Mouse (Mus musculus) naive thymus-derived CD4-positive, alpha-beta T cell, adult 2 months (primary cell): Measurements from ENCODE around the gene Utf1.

ENCODE experiments used
- DNase-seq: peaks from one replicate; pipeline ENCODE4 v3.0.0-alpha.2; 2011; ENCODE audit warnings: low read depth

The Utf1 gene

GRCm38 (mm10) chr7:139943674-139944281 is at the start of gene Utf1:
Gene Utf1, plus strand, starts transcription at chr7:139943789.
- DNase-seq: peak; percentile 37

GRCm38 (mm10) chr7:139894655-139895557 is 48.7 kb upstream of the Utf1 start, which contains the start of gene Kndc1:
Gene Kndc1, plus strand, starts transcription at chr7:139894696.
- no peak for DNase-seq

GRCm38 (mm10) chr7:139896271-139896670 is 47.3 kb upstream of the Utf1 start:
- no peak for DNase-seq

GRCm38 (mm10) chr7:139896796-139897195 is 46.8 kb upstream of the Utf1 start:
- no peak for DNase-seq

- no peak for DNase-seq
Observed at GRCm38 (mm10) chr7:139898606-139899005, 45.0 kb upstream of the Utf1 start.

GRCm38 (mm10) chr7:139899505-139899904 is 44.1 kb upstream of the Utf1 start:
- DNase-seq: no peak

GRCm38 (mm10) chr7:139900456-139900855 is 43.1 kb upstream of the Utf1 start:
- DNase-seq: no peak

GRCm38 (mm10) chr7:139900896-139901295 is 42.7 kb upstream of the Utf1 start:
- no peak for DNase-seq

GRCm38 (mm10) chr7:139901981-139902380 is 41.6 kb upstream of the Utf1 start:
- no peak for DNase-seq

- DNase-seq: no peak
Observed at GRCm38 (mm10) chr7:139905261-139905660, 38.3 kb upstream of the Utf1 start.

- DNase-seq: peak; percentile 64
Observed at GRCm38 (mm10) chr7:139905661-139906060, 37.9 kb upstream of the Utf1 start.

GRCm38 (mm10) chr7:139908176-139908575 is 35.4 kb upstream of the Utf1 start:
- DNase-seq: no peak

GRCm38 (mm10) chr7:139909469-139909868 is 34.1 kb upstream of the Utf1 start:
- no peak for DNase-seq

- no peak for DNase-seq
Observed at GRCm38 (mm10) chr7:139910204-139910835, 33.3 kb upstream of the Utf1 start.

GRCm38 (mm10) chr7:139914141-139915047 is 29.2 kb upstream of the Utf1 start:
- no peak for DNase-seq

GRCm38 (mm10) chr7:139915646-139916257 is 27.8 kb upstream of the Utf1 start:
- no peak for DNase-seq

GRCm38 (mm10) chr7:139916345-139916744 is 27.2 kb upstream of the Utf1 start:
- DNase-seq: peak; percentile 13

GRCm38 (mm10) chr7:139918262-139918661 is 25.3 kb upstream of the Utf1 start:
- no peak for DNase-seq

GRCm38 (mm10) chr7:139930732-139931131 is 12.9 kb upstream of the Utf1 start:
- DNase-seq: peak; percentile 50

GRCm38 (mm10) chr7:139936705-139937104 is 6.9 kb upstream of the Utf1 start:
- no peak for DNase-seq

- DNase-seq: no peak
Observed at GRCm38 (mm10) chr7:139937138-139937537, 6.5 kb upstream of the Utf1 start.
